Mouse (Mus musculus) thymus, postnatal 0 days (tissue): ENCODE results near the gene Kctd7. TPM values are rescaled to one million over a fixed set of nuclear protein-coding genes. Genes with fewer than 3 reads are reported as not detected.

Experiments
- DNase-seq: peaks from one replicate; pipeline ENCODE4 v3.0.0-alpha.2; 2015; ENCODE audit warnings: low spot score
- polyA plus RNA-seq: library from polyadenylated mRNA; unstranded; fragments of >200 nt; fragmentation: Nextera tagmentation; extraction: Ambion mirVana; gene quantifications from 2 replicates; pipeline ENCODE4 v1.2.1, GENCODE M21; 2015

Gene Kctd7
- 4.2 TPM in 2 replicates for polyA plus RNA-seq

GRCm38 (mm10) chr5:130144334-130145312 lies at the start of gene Kctd7:
Gene Kctd7, plus strand, starts transcription at chr5:130144861.
- peak; percentile 94 for DNase-seq

DNA sequence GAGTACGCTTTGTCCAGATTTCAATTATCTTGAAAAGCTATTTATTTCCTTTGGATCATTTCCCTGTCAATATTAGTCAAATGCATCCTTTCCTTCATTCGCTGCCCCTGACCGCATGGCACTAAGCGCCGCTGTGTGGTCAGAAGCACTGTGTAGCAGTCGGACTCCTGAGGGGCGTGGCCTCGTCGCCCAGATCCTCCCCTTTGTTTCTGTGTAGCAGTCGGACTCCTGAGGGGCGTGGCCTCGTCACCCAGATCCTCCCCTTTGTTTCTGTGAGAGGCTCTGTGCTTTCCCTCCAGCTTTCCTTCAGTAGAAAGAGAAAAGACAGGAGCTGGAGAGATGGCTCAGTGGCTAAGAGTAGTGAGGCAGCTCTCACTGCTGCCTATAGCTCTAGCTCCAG lies 47.9 kb upstream of the Kctd7 start:
- DNase-seq, result no peak

DNA sequence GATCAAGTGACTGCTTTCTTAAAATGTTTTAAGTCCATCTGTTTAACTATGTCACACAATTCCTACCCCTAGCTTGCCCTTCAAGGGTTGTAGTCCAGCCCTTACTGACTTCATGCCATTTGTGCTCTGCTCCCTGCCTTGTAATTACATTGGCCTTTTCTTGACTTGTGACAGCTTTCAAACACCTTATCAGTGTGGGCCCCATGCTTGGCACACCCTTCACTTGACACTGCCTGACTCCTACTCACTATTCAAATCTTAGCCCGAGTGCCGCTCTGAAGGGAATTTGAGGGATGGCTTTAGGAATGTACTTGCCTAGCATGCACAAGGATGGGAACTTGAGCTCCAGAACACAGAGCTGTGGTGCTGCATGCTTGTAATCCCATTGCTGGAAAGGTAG lies 46.8 kb upstream of the Kctd7 start:
- no peak for DNase-seq

- DNase-seq, result no peak
Observed at GRCm38 (mm10) chr5:130101724-130102123, 42.9 kb upstream of the Kctd7 start.

DNA sequence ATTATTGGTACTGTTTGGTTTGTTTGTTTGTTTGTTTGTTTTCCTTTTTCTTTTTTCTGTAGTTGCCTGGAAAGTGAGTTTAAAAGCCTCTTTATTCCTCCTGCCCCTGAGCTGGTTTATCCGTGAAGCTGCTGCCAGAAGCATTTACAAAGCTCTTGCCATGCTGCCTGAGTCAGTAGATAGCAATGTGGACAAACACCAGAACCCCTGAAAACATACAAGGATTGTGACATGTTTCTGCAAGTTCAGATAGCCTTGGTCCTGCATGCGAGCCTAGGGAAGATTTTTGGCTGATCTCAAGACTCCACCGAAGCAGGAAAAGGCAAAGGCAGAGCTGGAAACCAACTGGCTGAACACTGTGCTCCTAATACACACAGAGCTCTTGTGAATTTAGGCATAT lies 35.3 kb upstream of the Kctd7 start:
- DNase-seq, result no peak

DNA sequence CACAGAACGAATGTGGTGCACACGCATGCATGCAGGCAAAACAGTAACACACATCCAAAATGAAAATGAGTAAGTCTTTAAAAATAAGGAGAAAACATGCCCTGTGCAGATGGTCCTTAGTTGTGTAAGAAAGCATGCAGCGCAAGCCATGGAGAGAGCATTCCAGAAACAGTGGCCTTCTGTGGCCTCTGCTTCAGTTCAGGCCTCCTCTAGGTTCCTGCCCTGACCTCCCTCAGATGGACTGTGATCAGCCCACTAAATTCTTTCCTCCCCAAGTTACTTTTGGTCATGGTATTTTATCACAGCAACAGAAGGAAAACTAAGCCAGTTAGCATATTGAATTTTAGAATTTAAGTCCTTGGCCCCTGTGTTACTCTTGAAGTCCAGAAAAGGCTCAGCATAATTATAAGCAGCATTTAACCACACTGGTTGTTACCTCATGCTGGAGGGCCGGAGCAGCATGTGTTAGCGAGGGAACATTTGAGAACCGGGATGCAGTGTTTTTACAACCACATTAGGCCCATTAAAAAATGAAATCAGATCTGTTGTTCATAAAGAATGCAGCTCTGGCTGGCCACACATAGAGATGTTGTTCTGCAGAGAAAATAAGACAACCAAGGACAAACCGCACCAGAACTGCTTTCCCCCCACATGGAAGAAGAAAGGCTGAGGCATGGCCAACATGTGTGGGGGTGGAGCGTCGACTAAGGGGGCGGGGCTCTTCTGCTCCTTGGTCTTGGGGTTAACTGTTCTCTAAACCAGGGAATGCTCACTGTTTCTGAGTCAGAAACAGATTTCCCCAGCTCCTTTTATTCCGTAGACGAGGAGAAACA lies 33.8 kb upstream of the Kctd7 start:
- no peak for DNase-seq

GRCm38 (mm10) chr5:130112653-130113052 lies 32.0 kb upstream of the Kctd7 start:
- no peak for DNase-seq

GRCm38 (mm10) chr5:130116116-130116515 lies 28.5 kb upstream of the Kctd7 start:
- no peak for DNase-seq

- DNase-seq, result no peak
Observed at GRCm38 (mm10) chr5:130116857-130117256, 27.8 kb upstream of the Kctd7 start.

DNA sequence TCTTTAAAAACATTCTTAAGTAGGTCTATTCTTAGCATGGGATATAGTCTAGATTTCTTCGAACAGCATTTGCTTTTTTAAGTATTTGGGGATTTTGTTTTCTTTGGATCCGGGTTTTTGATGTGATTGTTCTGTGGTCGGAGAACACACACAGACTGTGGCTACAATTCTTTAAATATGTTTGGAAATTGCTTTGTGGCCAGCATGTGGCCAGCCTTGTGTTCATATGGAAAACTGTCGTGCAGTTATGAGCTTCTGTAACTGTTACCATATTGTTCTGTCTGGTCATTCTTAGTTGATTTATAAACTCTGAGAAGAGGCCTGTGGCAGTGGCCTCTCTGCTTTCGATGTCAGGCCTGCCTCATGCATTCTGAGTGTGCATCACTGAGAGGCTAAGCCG lies 26.7 kb upstream of the Kctd7 start:
- DNase-seq, result no peak

- no peak for DNase-seq
Observed at GRCm38 (mm10) chr5:130119236-130119635, 25.4 kb upstream of the Kctd7 start.

DNA sequence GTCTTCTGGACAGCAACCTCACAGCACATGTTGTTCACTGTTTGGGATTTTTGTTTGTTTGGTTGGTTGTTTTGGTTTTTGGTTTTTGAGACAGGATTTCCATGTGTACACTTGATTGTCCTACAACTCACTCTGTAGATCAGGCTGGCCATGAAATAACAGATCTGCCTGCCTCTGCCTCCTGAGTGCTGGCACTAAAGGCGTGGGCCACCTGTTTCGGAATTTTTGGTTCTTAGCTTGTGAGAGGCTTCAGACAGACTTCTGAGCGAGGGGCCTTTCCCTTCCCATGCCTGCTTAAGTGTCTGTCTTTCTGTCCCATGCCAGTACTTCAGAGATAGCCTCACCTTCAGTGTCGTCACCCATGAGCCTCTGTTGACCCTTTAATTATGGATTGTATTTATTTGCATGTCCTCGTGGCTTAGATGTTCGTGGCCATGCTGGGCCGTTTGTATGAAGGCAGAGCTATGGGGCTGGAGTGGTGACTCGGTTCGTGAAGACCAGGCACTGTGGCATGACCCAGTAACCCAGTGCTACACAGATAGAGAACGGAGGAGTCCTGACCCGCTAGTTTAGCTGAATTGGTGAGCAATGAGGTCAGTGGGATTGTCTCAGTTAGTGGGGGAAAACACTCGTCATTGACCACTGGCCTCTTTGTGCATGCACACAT lies 24.5 kb upstream of the Kctd7 start:
- DNase-seq, result no peak

- no peak for DNase-seq
Observed at GRCm38 (mm10) chr5:130120904-130121303, 23.8 kb upstream of the Kctd7 start.

GRCm38 (mm10) chr5:130122355-130122754 lies 22.3 kb upstream of the Kctd7 start:
- DNase-seq, result no peak

- DNase-seq, result no peak
Observed at GRCm38 (mm10) chr5:130124271-130124670, 20.4 kb upstream of the Kctd7 start.

GRCm38 (mm10) chr5:130128686-130129523 lies 15.8 kb upstream of the Kctd7 start:
- no peak for DNase-seq

GRCm38 (mm10) chr5:130129524-130129793 lies 15.2 kb upstream of the Kctd7 start:
- DNase-seq, result no peak

DNA sequence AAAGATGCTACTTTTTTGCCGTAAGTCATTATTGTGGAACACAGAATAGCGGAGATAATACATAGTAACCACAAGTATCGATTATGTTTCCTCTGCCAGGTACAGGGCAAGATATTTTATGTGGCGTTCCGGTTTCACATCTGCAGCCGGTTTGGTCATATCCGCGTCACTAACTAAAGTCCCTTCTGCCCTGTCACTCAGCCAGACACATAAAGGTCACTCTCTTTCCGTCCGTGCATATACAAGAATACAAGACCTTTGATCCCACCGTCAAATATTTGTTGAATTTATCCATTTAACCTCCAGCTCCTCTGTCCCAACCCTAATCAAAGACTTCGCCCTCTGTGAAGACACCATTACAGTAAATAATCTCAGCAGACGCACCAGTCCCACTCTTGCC lies 8.1 kb upstream of the Kctd7 start:
- DNase-seq, result no peak

DNA sequence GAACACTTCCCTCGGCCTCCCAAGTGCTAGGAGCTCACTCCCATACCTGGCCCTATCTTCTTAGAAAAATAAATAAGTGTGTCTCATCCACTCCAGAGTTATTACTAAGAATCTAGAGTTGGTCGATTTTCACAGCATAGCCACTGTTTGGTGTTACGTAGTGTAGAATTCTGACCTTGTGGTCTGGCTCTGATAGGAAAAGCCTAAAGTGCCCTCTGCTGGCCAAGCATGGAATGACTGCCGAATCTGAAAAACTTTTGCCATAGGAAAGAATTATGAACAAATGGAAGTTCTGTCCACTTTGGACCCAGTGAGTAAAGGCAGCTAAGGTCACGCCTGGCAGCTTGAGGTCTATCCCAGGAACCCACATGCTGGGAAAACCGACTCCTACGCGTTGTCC lies 5.3 kb upstream of the Kctd7 start:
- peak; percentile 61 for DNase-seq

DNA sequence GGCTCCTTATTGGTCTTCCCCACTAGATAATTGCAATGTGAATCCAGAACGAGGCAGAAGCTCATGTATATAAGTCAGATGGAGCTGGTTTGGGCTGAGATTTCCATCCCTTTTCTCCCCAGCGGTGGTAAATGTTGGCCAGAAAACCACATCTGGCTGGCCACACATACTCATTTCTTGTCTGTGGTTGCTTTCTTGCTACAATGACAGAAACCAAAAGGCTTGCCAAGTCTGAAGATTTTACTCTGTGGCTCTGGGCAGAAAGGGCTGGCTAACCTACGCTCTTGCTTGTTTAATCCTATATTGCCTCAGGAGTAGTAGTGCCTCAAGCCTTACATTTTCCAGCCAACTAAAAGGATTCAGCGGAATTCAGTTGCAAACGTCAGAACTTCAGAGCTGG lies 3.5 kb upstream of the Kctd7 start:
- no peak for DNase-seq

- DNase-seq, result no peak
Observed at GRCm38 (mm10) chr5:130142041-130142440, 2.6 kb upstream of the Kctd7 start.
